Mouse (Mus musculus) kidney, adult 2 months (tissue): ENCODE measurements at regions not wholly inside any gene's neighbourhood (a gene's known extent, or its start where the extent isn't known, plus 50 kb on each side); places are given as distances from the start of the nearest gene placed in this dataset.

ENCODE experiments used
- DNase-seq: peaks from one replicate; pipeline ENCODE4 v3.0.0; 2021
- H3K27ac ChIP-seq: fragments of 200-500 bp; 2 replicates; pipeline ENCODE4 v1.5.1; 2012; ENCODE audit warnings: low read depth, low read length, control low read depth, inconsistent platforms; ENCODE audit not compliant: insufficient read depth
- H3K27me3 ChIP-seq: fragments of 200-500 bp; replicated peaks from 2 replicates; pipeline ENCODE4 v1.6.1; 2012; ENCODE audit warnings: mild to moderate bottlenecking, moderate library complexity, low read length, inconsistent platforms; ENCODE audit not compliant: control insufficient read depth, insufficient read depth
- H3K36me3 ChIP-seq: fragments of 200-500 bp; 2 replicates; pipeline ENCODE4 v1.6.1; 2012; ENCODE audit warnings: mild to moderate bottlenecking, moderate library complexity, low read length, inconsistent platforms; ENCODE audit not compliant: control insufficient read depth, insufficient read depth
- H3K4me1 ChIP-seq: fragments of 200-500 bp; 2 replicates; pipeline ENCODE4 v1.6.1; 2011; ENCODE audit warnings: low read length; ENCODE audit not compliant: control insufficient read depth, insufficient read depth
- H3K4me3 ChIP-seq: fragments of 200-500 bp; 2 replicates; pipeline ENCODE4 v1.5.1; 2011; ENCODE audit warnings: mild to moderate bottlenecking, low read depth, low read length, control low read depth; ENCODE audit not compliant: insufficient read depth
- CTCF ChIP-seq: fragments of 200-500 bp; conservative IDR thresholded peaks from 2 replicates; pipeline ENCODE4 v1.5.1; 2011; ENCODE audit warnings: low read depth, mild to moderate bottlenecking, control low read depth, low read length, moderate library complexity, mixed read lengths; ENCODE audit not compliant: insufficient read depth, insufficient read length
- POLR2A ChIP-seq: fragments of 200-500 bp; IDR thresholded peaks from one replicate; pipeline ENCODE4 v1.6.1; 2011; ENCODE audit warnings: low read depth, low read length, control low read depth
- WGBS: fragments of 180-500 bp; shearing (Covaris S2); methylation state at CpG from one replicate; pipeline ENCODE4 v1.1.7; 2018; 5-methylcytosine and 5-hydroxymethylcytosine counted together

DNA sequence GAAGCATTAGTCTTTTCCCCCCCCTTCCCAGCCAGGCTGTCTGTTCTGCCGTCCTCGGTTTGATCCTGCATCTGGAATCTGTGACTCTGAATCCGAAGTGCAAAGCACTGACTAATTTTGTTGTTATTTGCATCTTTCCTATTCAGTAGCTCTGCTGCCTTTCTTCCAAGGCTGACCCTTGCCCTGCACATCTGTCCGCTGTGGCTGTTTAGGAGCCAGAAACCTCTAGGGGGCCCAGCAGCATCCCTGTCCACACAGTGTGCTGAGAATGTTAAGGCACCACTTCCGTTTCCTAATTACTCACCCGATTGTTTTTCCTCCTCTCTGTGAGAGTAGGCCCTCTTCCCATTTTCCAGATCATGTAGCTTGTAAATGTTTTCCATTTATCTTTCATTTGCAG, 668.1 kb upstream of the Tenm4 start:
- H3K36me3 ChIP-seq: no peaks in the 10 kb centered on the region
- 38% methylated on average over 6 of the region's 6 CpGs for WGBS

DNA sequence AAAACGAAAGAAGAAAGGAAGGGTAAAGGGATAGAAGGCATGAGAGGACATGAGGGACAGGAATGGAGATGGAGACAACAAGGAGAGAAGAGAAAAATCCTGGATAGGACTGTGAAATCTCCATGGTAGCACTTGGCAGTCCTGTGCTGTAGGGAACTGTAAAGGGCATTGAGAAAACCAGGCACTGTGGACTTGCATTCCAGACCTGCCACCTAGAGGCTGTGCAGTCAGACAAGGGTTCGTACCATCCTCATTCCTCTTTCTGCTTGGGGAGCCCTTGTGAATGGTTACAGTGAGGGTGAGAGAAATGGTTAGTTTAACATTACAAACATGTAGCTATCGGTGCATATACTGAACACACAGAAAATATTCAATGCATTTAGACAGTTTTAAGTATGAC, 623.8 kb upstream of the Tenm4 start:
- Histone ChIP-seq H3K4me1 (no peaks in the 10 kb centered on the region), H3K27me3 (no peaks in the 10 kb centered on the region), H3K27ac (no peak overlapping the region), H3K4me3 (no peak overlapping the region), H3K36me3 (no peaks in the 10 kb centered on the region)
- DNase-seq: no peak
- whole genome bisulfite sequencing: 78% methylated on average over 3 of the region's 3 CpGs
- TF ChIP-seq CTCF (no peak; the same call in 1 of the 2 replicates), POLR2A (no peak)

More for the DNA sequence above, 668.1 kb upstream of the Tenm4 start:
- no peaks in the 10 kb centered on the region for H3K4me1 ChIP-seq
- no peak overlapping the region for H3K27ac ChIP-seq
- TF ChIP-seq POLR2A: no peak
- H3K27me3 ChIP-seq: no peaks in the 10 kb centered on the region
- H3K4me3 ChIP-seq: no peak overlapping the region
- DNase-seq: no peak

DNA sequence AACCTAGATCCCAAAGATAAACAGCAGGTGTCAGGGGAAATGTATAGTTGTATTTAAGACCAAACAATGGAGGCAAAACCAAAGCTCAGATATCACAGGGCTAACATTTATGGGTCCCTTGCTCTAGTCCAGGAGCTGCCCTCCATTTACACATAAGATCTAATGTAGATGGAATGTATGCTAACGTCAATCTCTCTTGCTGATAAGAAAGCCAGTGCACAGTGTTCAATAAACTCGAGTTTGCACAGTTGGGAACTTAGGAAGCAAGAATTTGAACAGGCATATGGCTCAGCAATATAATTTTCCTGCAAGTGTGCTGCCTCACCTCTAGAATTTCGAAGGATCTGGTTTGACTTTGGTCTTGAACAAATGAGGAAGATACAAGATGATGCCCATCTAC, 620.9 kb upstream of the Tenm4 start:
- TF ChIP-seq POLR2A (no peak), CTCF (no peak)
- no peak for DNase-seq
- Histone ChIP-seq H3K4me3 (no peak overlapping the region), H3K27me3 (no peaks in the 10 kb centered on the region), H3K27ac (no peak overlapping the region), H3K36me3 (no peaks in the 10 kb centered on the region), H3K4me1 (no peaks in the 10 kb centered on the region)
- WGBS: 55% methylated on average over 3 of the region's 3 CpGs

DNA sequence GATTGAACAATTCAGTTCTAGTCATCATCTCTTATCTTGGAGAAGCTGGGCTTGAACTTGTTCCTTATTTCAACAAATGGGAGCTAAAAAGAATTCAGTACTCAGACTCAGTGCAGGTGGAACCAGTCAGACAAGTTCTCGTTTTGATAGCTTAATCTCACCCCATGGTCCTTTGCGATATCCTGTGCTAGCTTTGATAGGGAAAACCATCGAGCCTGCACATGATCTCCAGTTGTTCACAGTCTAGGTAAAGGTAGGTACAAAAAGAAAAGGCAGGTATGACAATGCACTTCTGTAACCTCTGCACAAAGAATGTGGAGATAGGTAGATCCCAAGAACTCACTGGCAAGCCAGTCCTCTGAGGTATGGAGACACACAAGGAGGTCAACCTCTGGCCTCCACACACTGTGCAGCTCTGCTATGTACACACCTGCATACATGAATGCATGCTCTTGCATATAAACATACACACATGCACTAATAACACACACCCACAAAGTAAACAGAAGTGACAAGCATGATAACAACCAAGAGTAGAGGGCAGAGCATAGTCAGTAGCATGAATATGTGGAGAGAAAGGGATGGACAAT, 619.2 kb upstream of the Tenm4 start:
- Histone ChIP-seq H3K27me3 (no peaks in the 10 kb centered on the region), H3K27ac (no peak overlapping the region), H3K4me3 (no peak overlapping the region), H3K36me3 (no peaks in the 10 kb centered on the region), H3K4me1 (no peaks in the 10 kb centered on the region)
- TF ChIP-seq CTCF (no peak), POLR2A (no peak)
- DNase-seq: no peak
- WGBS: 71% methylated on average over 3 of the region's 3 CpGs

DNA sequence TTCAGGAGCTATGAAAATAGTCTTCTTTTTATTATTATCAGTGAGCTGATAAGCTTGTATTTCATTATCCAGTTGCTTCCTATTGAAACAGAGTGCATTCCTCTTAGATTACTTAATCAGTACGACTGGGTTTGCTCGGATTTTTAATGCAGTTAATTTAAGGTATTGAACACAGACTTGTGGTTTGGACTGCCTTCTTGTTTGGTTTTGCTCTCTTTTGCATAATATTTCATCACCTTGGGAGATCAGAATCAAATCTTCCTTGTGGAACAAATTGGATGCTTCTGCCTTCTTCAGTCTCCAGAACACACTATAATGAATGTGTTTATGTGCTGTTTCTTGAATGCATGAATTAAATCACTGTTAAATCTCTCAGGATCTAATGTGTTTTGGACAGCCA, 612.5 kb upstream of the Tenm4 start:
- 64% methylated on average over 2 of the region's 2 CpGs for WGBS
- Histone ChIP-seq H3K4me3 (no peak overlapping the region), H3K4me1 (no peaks in the 10 kb centered on the region), H3K27me3 (no peaks in the 10 kb centered on the region), H3K36me3 (no peaks in the 10 kb centered on the region), H3K27ac (no peak overlapping the region)
- TF ChIP-seq POLR2A (no peak), CTCF (no peak)
- DNase-seq: no peak

DNA sequence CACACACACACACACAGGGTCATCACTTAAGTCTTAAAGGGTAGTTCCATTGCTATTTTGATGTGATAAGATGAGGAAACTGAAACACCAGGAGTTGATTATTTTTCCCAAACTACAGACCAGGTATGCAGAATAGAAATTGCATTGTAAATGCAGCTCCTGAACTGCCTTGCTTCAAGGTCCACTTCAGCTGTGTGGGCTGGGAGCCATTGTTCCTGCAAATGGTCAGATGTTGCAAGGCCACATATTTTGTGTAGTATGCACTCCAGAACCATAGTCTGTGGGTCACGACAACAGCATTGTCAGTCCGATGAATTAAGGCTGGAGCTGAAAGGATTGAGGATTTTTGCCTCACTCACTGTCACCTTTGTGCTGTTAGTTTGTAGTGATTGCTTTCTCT, 592.4 kb upstream of the Tenm4 start:
- H3K4me1 ChIP-seq: no peaks in the 10 kb centered on the region
- 86% methylated on average over 2 of the region's 2 CpGs for WGBS
- no peak overlapping the region for H3K4me3 ChIP-seq
- H3K27ac ChIP-seq: no peak overlapping the region
- no peaks in the 10 kb centered on the region for H3K36me3 ChIP-seq
- no peak for DNase-seq
- TF ChIP-seq CTCF: no peak
- TF ChIP-seq POLR2A: no peak
- H3K27me3 ChIP-seq: no peaks in the 10 kb centered on the region

DNA sequence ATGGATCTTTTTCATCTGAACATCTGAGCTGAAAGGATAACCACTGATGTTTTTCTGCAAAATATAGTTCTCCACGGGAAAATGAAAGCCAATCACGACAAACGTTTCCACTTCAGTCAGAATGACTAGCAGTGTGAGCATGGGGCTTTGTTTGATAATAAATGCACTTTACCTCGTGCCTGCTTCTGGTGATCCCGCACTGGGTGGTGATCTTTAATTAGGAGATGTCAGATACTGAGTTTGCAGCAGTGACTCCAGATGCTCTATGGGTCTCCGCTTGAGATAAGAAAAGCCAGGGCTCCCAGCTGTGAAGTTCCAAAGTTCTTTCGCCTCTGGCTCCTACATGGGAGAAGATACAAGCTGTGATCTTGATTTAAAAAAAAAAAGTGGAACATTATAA, 589.7 kb upstream of the Tenm4 start:
- DNase-seq: no peak
- H3K36me3 ChIP-seq: no peaks in the 10 kb centered on the region
- WGBS: 83% methylated on average over 7 of the region's 7 CpGs
- no peak overlapping the region for H3K4me3 ChIP-seq
- TF ChIP-seq POLR2A (no peak), CTCF (no peak)
- H3K4me1 ChIP-seq: peaks cover 3% of the 10 kb centered on the region; the same call in 1 of the 2 replicates
- no peaks in the 10 kb centered on the region for H3K27me3 ChIP-seq
- H3K27ac ChIP-seq: no peak overlapping the region
